Mouse (Mus musculus) kidney, embryonic 16.5 days (tissue): Measurements from ENCODE around the gene Fam178b. TPM values are rescaled to one million over a fixed set of nuclear protein-coding genes. Genes with fewer than 3 reads are reported as not detected.
A peak's percentile ranks its signal among the peaks of the same experiment; 100 is the strongest.

ENCODE experiments used
- ATAC-seq: fragments of 200-750 bp; cut with Nextera tagmentation; 2 replicates; pipeline ENCODE4 v1.8.0; 2017; ENCODE audit warnings: moderate TSS enrichment; ENCODE audit not compliant: low FRiP score, low TSS enrichment
- H3K27ac ChIP-seq: fragments of 300-500 bp; sonication (generic); 2 replicates; pipeline ENCODE4 v1.5.1; 2014; ENCODE audit warnings: low read length
- H3K27me3 ChIP-seq: fragments of 300-500 bp; sonication (generic); 2 replicates; pipeline ENCODE4 v1.6.1; 2014; ENCODE audit warnings: low read length, control low read depth, mixed read lengths; ENCODE audit not compliant: insufficient read depth
- H3K36me3 ChIP-seq: fragments of 300-500 bp; sonication (generic); 2 replicates; pipeline ENCODE4 v1.6.1; 2014; ENCODE audit warnings: low read length, control low read depth, mixed read lengths; ENCODE audit not compliant: insufficient read depth
- H3K4me1 ChIP-seq: fragments of 300-500 bp; sonication (generic); 2 replicates; pipeline ENCODE4 v1.6.1; 2014; ENCODE audit warnings: low read length, control low read depth, mixed read lengths; ENCODE audit not compliant: insufficient read depth
- H3K4me2 ChIP-seq: fragments of 300-500 bp; sonication (generic); replicated peaks from 2 replicates; pipeline ENCODE4 v1.6.1; 2014; ENCODE audit warnings: low read depth, low read length
- H3K4me3 ChIP-seq: fragments of 300-500 bp; sonication (generic); 2 replicates; pipeline ENCODE4 v1.5.1; 2014; ENCODE audit warnings: mild to moderate bottlenecking, low read length
- H3K9ac ChIP-seq: fragments of 300-500 bp; sonication (generic); replicated peaks from 2 replicates; pipeline ENCODE4 v1.6.1; 2014; ENCODE audit warnings: low read length
- H3K9me3 ChIP-seq: fragments of 300-500 bp; sonication (generic); 2 replicates; pipeline ENCODE4 v1.6.1; 2016; ENCODE audit warnings: low read length, control low read depth
- WGBS: fragments of 180-500 bp; shearing (Covaris S2); extraction: QIAGEN DNeasy Blood & Tissue Kit; methylation state at CpG from one replicate; pipeline ENCODE4 v1.1.7; 2014; 5-methylcytosine and 5-hydroxymethylcytosine counted together
- polyA plus RNA-seq: library from polyadenylated mRNA; unstranded; fragments of >200 nt; fragmentation: Nextera tagmentation; extraction: Ambion mirVana; gene quantifications from 2 replicates; pipeline ENCODE4 v1.2.1, GENCODE M21; 2015

The Fam178b gene
- polyA plus RNA-seq, 1 experiment from 2014 or later: 1.8 TPM

GRCm38 (mm10) chr1:36572709-36573108 is 110.3 kb downstream of the Fam178b start:
- WGBS: 67% methylated on average over 1 of the region's 1 CpGs
- Histone ChIP-seq H3K9ac (no peak overlapping the region), H3K27ac (peak overlapping the region; percentile 47; the same call in 1 of the 2 replicates), H3K27me3 (no peaks in the 10 kb centered on the region), H3K4me2 (no peak overlapping the region), H3K36me3 (no peaks in the 10 kb centered on the region), H3K9me3 (no peaks in the 10 kb centered on the region), H3K4me3 (no peak overlapping the region), H3K4me1 (peaks cover 66% of the 10 kb centered on the region)
- no peak for ATAC-seq

GRCm38 (mm10) chr1:36572140-36572700 is 110.8 kb downstream of the Fam178b start:
- no peak overlapping the region for H3K4me2 ChIP-seq
- no peak overlapping the region for H3K4me3 ChIP-seq
- WGBS: 58% methylated on average over 2 of the region's 2 CpGs
- no peaks in the 10 kb centered on the region for H3K36me3 ChIP-seq
- no peaks in the 10 kb centered on the region for H3K27me3 ChIP-seq
- no peak overlapping the region for H3K9ac ChIP-seq
- H3K4me1 ChIP-seq: peaks cover 70% of the 10 kb centered on the region
- peak overlapping the region; percentile 47 for H3K27ac ChIP-seq
- no peaks in the 10 kb centered on the region for H3K9me3 ChIP-seq
- ATAC-seq: 0 out of 2 replicates have a peak, but pooled peaks have one; percentile 0

- H3K4me2 ChIP-seq: no peak overlapping the region
- no peak overlapping the region for H3K4me3 ChIP-seq
- no peak overlapping the region for H3K9ac ChIP-seq
- no peaks in the 10 kb centered on the region for H3K36me3 ChIP-seq
- H3K27me3 ChIP-seq: no peaks in the 10 kb centered on the region
- peak overlapping the region; percentile 62 for H3K27ac ChIP-seq
- peak; percentile 46 for ATAC-seq
- peaks cover 71% of the 10 kb centered on the region for H3K4me1 ChIP-seq
- H3K9me3 ChIP-seq: no peaks in the 10 kb centered on the region
- 37% methylated on average over 6 of the region's 6 CpGs for WGBS
Measured at GRCm38 (mm10) chr1:36571627-36572026, 111.4 kb downstream of the Fam178b start.

DNA sequence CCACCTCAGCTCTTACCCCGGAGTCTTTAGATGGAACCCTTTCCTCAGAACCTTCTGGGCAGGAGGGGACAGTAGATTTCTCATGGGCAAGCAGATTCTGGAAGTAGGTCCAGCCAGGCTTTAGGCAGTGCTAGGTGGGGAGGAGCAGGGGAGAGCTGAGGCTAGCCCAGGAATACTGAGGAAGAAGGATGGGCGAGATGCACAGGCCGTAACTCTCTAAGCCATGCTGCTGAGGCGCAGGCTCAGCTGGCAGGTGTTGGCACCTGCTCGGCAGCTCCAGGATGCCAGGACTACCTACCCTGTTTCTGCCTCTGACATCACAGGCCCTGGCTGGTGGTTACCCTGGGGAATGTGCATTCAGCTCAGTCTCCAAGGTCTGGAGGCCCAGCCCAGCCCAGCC is 112.7 kb downstream of the Fam178b start:
- Histone ChIP-seq H3K27ac (peak overlapping the region; percentile 90), H3K4me3 (no peak overlapping the region), H3K9ac (peak overlapping the region; percentile 31; the same call in 1 of the 2 replicates), H3K36me3 (no peaks in the 10 kb centered on the region), H3K27me3 (no peaks in the 10 kb centered on the region), H3K4me2 (no peak overlapping the region), H3K9me3 (no peaks in the 10 kb centered on the region), H3K4me1 (peaks cover 64% of the 10 kb centered on the region)
- no peak for ATAC-seq
- 86% methylated on average over 5 of the region's 5 CpGs for WGBS

DNA sequence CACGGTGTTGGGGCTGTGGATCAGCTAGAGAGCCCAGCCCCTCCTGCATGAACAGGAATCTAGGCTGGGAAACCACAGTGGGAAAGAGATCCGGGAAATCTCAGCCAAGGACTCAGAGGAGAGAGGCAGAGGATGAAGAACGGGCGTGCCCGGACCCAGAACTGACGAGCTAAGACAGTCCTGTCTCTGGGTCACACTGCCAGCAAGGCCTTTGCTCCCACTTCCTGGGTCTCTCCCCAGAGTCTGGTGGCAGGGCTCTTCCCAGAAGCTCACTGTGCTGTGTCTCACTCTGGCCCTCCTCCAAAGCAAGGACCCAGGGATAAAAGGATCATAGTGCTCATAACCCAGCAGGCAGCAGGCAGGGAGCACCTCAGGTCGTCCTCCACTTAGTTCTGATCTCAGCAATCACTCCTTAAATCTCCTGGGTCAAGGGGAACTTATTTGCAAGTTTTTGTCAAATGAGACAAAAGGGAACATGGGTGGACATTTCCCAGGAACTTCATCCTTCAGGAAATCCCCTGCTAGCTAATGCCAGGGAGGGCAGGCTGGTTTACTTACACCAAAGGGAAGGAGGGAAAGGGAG is 113.2 kb downstream of the Fam178b start:
- no peaks in the 10 kb centered on the region for H3K9me3 ChIP-seq
- no peak overlapping the region for H3K4me3 ChIP-seq
- no peaks in the 10 kb centered on the region for H3K27me3 ChIP-seq
- ATAC-seq: no peak
- H3K27ac ChIP-seq: peak overlapping the region; percentile 90
- WGBS: 41% methylated on average over 7 of the region's 7 CpGs
- peaks cover 64% of the 10 kb centered on the region for H3K4me1 ChIP-seq
- H3K9ac ChIP-seq: peak overlapping the region; percentile 31
- no peak overlapping the region for H3K4me2 ChIP-seq
- H3K36me3 ChIP-seq: no peaks in the 10 kb centered on the region

DNA sequence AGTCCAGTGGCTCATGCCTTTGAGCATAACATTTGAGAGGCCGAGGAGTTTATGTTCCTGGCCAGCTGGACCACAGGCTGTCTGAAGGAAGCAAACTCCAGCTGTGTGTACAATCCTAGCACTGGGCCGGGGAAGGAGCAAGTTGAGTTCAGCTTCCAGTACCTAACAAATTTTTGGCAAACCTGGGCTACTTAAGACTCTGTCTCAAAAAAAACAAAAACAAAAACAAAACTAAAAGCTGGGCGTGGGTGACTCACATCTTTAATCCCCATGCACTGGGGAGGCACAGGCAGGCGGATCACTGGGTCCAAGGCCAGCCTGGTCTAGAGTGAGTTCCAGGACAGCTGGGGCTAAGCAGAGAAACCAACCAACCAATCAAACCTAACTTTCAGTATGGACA is 114.2 kb downstream of the Fam178b start:
- no peaks in the 10 kb centered on the region for H3K27me3 ChIP-seq
- H3K36me3 ChIP-seq: no peaks in the 10 kb centered on the region
- peak overlapping the region; percentile 29 for H3K9ac ChIP-seq
- H3K4me3 ChIP-seq: no peak overlapping the region
- no peak for ATAC-seq
- peaks cover 71% of the 10 kb centered on the region for H3K4me1 ChIP-seq
- 54% methylated on average over 4 of the region's 4 CpGs for WGBS
- H3K9me3 ChIP-seq: no peaks in the 10 kb centered on the region
- H3K27ac ChIP-seq: peak overlapping the region; percentile 90
- H3K4me2 ChIP-seq: peak overlapping the region; percentile 28; the same call in 1 of the 2 replicates

DNA sequence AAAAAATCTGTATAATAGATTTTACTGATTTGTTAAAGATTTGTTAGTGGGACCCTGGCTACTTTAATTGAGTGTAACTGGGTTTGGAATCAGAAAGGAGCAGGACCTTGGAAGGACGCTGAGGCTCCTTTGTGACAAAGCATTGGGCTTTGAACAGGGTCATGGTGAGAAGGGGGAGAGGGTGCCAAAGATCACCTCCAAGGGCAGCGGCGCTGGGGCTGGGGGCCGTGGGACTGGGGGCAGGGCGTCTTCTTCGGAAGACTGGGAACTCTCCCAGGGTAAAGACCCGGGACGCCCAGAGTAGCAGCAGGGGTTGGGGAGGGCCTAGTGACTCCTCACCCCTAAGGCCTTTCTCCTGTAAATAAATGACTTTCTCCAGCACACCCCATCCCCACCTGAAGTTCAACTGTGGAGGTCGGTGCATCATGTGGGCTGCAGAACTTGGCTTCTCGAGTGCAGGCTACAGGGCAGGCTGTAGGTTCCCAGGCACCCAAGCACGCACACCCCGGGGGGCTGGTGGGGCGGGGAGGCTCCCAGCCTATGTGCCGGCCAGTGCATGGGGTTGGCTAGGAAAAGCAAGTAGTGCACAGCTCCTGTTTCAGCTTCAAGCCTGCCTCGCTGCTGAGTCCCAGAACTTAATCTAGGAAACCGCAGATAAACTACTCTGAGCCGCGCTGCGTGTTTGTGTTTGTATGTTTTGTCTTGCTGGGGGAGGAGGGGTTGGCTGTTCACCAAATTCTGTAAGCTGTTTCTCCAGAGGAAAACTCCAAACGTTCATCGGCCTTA is 115.0 kb downstream of the Fam178b start:
- WGBS: 18% methylated on average over 21 of the region's 21 CpGs
- ATAC-seq: peak; percentile 76
- no peaks in the 10 kb centered on the region for H3K9me3 ChIP-seq
- no peaks in the 10 kb centered on the region for H3K27me3 ChIP-seq
- peak overlapping the region; percentile 90 for H3K27ac ChIP-seq
- H3K4me3 ChIP-seq: peak overlapping the region; percentile 8; the same call in 1 of the 2 replicates
- H3K36me3 ChIP-seq: no peaks in the 10 kb centered on the region
- peak overlapping the region; percentile 29 for H3K9ac ChIP-seq
- H3K4me1 ChIP-seq: peaks cover 76% of the 10 kb centered on the region
- peak overlapping the region; percentile 28 for H3K4me2 ChIP-seq

GRCm38 (mm10) chr1:36566425-36566824 is 116.6 kb downstream of the Fam178b start:
- ATAC-seq: no peak
- Histone ChIP-seq H3K4me3 (no peak overlapping the region), H3K4me2 (no peak overlapping the region), H3K4me1 (peaks cover 82% of the 10 kb centered on the region), H3K9ac (peak overlapping the region; percentile 18; the same call in 1 of the 2 replicates), H3K9me3 (no peaks in the 10 kb centered on the region), H3K36me3 (no peaks in the 10 kb centered on the region), H3K27me3 (no peaks in the 10 kb centered on the region), H3K27ac (no peak overlapping the region)
- 13% methylated on average over 2 of the region's 2 CpGs for WGBS

DNA sequence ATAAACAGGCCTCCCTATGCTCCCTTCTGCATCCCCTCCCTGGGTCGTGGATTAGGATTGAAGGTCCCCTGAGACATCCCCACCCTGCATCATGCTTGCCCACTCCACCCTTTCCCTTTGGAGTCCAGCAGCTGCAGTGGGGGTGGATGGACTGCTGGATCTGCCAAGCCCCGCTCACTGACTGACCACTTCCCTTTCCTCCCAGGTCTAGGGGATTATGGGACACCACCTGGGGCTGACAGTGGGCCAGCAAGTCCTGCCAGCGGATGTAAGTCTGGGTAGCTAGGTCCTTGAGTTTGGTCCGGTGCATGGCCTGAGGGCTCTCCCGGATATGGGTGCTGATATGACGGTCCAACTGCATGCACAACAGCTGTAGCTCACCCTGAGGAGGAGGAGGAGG is 118.9 kb downstream of the Fam178b start:
- WGBS: 67% methylated on average over 6 of the region's 6 CpGs
- Histone ChIP-seq H3K4me2 (no peak overlapping the region), H3K27ac (no peak overlapping the region), H3K4me1 (peaks cover 84% of the 10 kb centered on the region), H3K9me3 (no peaks in the 10 kb centered on the region), H3K4me3 (no peak overlapping the region), H3K36me3 (no peaks in the 10 kb centered on the region), H3K9ac (no peak overlapping the region), H3K27me3 (no peaks in the 10 kb centered on the region)
- ATAC-seq: no peak

- Histone ChIP-seq H3K4me1 (peaks cover 84% of the 10 kb centered on the region), H3K9me3 (no peaks in the 10 kb centered on the region), H3K4me2 (no peak overlapping the region), H3K27ac (peak overlapping the region; percentile 73; the same call in 1 of the 2 replicates), H3K27me3 (no peaks in the 10 kb centered on the region), H3K36me3 (no peaks in the 10 kb centered on the region), H3K4me3 (no peak overlapping the region), H3K9ac (no peak overlapping the region)
- 40% methylated on average over 4 of the region's 4 CpGs for WGBS
- no peak for ATAC-seq
Measured at GRCm38 (mm10) chr1:36563632-36564031, 119.4 kb downstream of the Fam178b start.
